Mouse (Mus musculus): Measurements from ENCODE around the gene Wfdc6b. TPM values are rescaled to one million over a fixed set of nuclear protein-coding genes. Genes with fewer than 3 reads are reported as not detected.

Wfdc6b gene
- polyA plus RNA-seq (2012; rRNA removed), result 0.11 TPM in 1 of 2 replicates, not detected in the other

DNA sequence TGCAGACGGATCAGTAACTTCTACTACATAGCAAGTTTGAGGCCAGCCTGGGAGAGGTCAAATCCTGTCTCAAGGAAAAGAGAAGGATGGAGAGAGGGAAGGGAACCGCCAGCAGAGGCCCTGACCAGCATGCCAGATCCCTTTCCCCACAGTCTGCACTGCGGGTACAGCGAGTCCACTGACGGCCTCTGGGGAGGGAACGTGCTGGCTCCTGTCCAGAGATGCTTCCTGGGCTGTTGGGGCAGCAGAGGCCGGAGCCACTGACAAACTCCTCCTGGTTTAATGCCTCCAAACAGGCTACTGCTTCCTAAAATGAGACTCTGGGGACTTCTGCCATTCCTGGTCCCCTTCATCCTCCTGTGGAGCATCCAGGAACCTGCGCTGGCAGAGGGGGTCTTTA is at the start of gene Wfdc6b, which contains the start of gene Wfdc8:
TSS of gene Wfdc6b (plus strand) at position 52 of the 400 bp plus-strand sequence.
TSS of gene Wfdc8 (minus strand) at position 156 of the 400 bp plus-strand sequence.

DNA sequence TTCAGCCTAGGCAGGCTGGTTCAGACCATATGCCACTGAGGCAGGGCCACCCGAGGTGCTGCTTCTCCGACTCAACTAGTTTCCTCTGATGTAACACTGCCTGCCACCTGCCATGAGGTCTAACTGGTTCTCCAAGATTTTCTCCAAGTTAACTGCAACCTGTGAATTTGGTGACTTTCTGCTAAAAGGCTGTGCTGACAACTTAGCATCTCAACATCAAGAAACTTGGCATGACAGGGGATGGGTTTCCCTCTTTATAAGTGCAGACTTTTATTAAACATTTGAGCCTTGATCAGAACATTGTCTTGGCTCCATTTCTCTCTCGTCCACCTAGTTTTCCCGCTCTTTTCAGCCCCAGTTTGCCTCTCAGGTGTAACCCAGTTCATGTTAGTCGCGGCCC is 40.0 kb upstream of the Wfdc6b start, which contains the start of gene Spint3:
TSS of gene Spint3 (minus strand) at position 101 of the 400 bp plus-strand sequence.

DNA sequence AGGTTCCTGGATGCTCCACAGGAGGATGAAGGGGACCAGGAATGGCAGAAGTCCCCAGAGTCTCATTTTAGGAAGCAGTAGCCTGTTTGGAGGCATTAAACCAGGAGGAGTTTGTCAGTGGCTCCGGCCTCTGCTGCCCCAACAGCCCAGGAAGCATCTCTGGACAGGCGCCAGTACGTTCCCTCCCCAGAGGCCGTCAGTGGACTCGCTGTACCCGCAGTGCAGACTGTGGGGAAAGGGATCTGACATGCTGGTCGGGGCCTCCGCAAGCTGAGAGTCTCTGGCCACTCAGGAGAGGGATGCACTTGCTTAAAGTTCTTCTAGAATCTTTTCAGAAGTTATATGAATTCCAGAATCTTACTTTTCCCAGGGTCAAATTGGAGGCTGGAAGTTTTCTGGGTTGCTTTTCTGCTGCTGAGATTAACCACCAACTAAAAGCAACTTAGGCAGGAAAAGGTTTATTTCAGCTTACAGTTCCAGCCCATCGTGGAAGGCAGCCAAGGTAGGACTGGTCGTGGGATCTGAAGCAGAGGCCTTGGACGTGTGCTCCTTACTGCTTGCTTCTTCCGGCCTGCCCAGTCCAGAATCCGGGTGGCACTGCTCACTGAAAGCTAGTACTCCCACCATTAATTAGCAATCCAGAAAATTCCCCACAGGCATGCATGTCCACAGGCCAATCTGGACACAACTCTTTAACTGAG is 28.1 kb upstream of the Wfdc6b start, which contains the start of gene Wfdc6a:
TSS of gene Wfdc6a (minus strand) at position 423 of the 701 bp plus-strand sequence.

DNA sequence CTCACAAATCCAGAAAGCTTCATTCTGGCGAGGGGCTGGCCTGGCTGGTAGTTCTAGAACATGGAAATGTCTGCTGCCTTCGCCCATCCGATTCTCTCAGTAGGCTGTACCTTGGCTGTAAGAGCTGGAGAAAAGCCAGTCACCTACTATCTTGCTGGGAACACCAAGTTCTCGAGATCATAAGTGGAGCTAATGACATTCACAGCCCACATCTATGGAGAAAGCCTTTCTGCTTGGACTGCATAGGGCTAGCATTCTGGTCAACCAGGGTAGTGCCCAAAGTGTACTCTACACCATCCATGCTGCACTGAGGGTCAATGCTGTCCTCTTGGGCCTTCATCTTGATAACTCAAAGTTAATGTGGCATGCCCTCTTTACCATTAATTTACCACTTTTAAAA is 19.8 kb upstream of the Wfdc6b start, which contains the start of gene Eppin:
TSS of gene Eppin (minus strand) at position 101 of the 400 bp plus-strand sequence.

DNA sequence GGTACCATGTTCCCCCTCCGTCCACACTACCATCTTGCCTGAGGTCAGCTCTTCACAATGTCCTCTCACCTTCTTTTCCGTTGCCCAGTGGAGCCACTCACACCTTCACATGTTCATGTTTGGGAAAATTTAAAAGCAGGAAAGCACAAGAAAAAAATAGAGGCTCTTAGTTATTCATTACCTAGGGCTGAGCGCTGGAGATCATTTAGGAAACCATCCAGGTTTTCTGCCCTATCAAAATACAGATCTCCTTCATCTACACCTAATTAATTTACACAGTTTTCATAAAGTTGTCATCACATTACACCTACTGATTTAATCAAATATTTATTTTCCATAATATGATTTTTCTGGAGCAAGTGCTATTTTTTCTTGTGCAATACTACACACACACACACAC is 25.4 kb downstream of the Wfdc6b start, which contains the start of gene Wfdc16:
TSS of gene Wfdc16 (minus strand) at position 101 of the 400 bp plus-strand sequence.

DNA sequence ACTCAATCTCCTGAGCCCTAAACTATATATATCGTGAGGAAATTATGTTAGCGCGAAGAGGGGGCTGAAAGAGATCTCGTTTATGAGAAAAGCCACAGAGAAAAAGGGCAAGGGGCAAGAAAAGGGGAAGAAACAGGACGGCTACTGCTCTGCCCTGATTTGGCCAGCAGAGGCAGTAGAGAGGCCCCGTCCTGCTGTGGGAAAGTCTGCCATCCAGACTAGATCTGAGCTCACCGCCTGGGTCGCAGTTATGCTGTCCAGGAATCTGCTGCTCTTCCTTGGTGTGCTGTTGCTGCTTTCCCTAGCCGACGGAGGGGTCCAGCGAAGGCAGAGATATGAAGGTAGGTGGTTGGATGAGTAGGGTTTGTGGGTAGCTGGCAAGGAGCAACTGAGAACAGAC is 42.5 kb downstream of the Wfdc6b start, which contains the start of gene Wfdc10:
TSS of gene Wfdc10 (plus strand) at position 189 of the 400 bp plus-strand sequence.

DNA sequence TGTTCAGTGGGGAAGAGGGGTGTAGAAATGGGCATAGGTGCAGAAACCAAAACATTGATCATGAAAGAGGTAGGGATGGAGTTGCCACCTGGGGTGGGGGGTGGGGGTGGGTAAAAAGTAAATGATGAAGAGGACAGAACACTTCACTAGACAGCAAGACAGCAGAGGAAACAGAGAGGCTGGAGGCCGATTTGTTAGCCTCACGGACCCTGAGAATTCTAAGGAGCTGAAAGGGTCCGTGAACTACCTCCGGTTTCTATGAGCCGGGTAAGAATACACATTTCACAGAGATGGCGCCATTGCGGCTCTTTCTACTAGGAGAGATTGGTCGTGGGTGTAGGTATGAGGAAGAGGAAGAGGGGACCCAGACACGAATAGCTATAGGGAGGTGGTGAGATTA is 43.2 kb downstream of the Wfdc6b start, which contains the start of gene Wfdc9:
TSS of gene Wfdc9 (minus strand) at position 101 of the 400 bp plus-strand sequence.

Other genes with a start within 250 kb of the Wfdc6b start
- 82.6 and 153 TPM in 2 replicates for gene Slpi, start 224.4 kb upstream of the Wfdc6b start, polyA plus RNA-seq (2012; rRNA removed)
- 3.5 and 6.9 TPM in 2 replicates for gene Rbpjl, start 210.4 kb upstream of the Wfdc6b start, polyA plus RNA-seq (2012; rRNA removed)
- 0.78 and 1.2 TPM in 2 replicates for gene Matn4, start 208.4 kb upstream of the Wfdc6b start, polyA plus RNA-seq (2012; rRNA removed)
- gene Sdc4, start 169.6 kb upstream of the Wfdc6b start, polyA plus RNA-seq (2012; rRNA removed), result 34.9 and 37.0 TPM in 2 replicates
- gene Sys1, start 156.6 kb upstream of the Wfdc6b start, polyA plus RNA-seq (2012; rRNA removed), result 71.4 and 132 TPM in 2 replicates
- gene Gm20458, start 152.6 kb upstream of the Wfdc6b start, polyA plus RNA-seq (2012; rRNA removed), result 31.3 and 46.5 TPM in 2 replicates
- gene Trp53tg5, start 139.8 kb upstream of the Wfdc6b start, polyA plus RNA-seq (2012; rRNA removed), result not detected in 2 replicates
- 27.2 and 65.5 TPM in 2 replicates for gene Dbndd2, start 127.4 kb upstream of the Wfdc6b start, polyA plus RNA-seq (2012; rRNA removed)
- gene Pigt, start 116.0 kb upstream of the Wfdc6b start, polyA plus RNA-seq (2012; rRNA removed), result 90.3 and 138 TPM in 2 replicates
- gene Wfdc2, start 51.1 kb upstream of the Wfdc6b start, polyA plus RNA-seq (2012; rRNA removed), result 41.0 and 51.1 TPM in 2 replicates
- 0.43 TPM in 1 of 2 replicates, not detected in the other for gene Spint3, start 40.1 kb upstream of the Wfdc6b start, polyA plus RNA-seq (2012; rRNA removed)
- gene Wfdc6a, start 28.1 kb upstream of the Wfdc6b start, polyA plus RNA-seq (2012; rRNA removed), result 0.08 and 0.14 TPM in 2 replicates
- gene Eppin, start 19.9 kb upstream of the Wfdc6b start, polyA plus RNA-seq (2012; rRNA removed), result 0.19 TPM in 1 of 2 replicates, not detected in the other
- 0.26 TPM in 1 of 2 replicates, not detected in the other for gene Wfdc8, start 104 bp downstream of the Wfdc6b start, polyA plus RNA-seq (2012; rRNA removed)
- gene Wfdc16, start 25.3 kb downstream of the Wfdc6b start, polyA plus RNA-seq (2012; rRNA removed), result 0.09 TPM in 1 of 2 replicates, not detected in the other
- 0.30 and 3.4 TPM in 2 replicates for gene Wfdc10, start 42.5 kb downstream of the Wfdc6b start, polyA plus RNA-seq (2012; rRNA removed)
- gene Wfdc9, start 43.1 kb downstream of the Wfdc6b start, polyA plus RNA-seq (2012; rRNA removed), result not detected in 2 replicates
- gene Wfdc11, start 60.6 kb downstream of the Wfdc6b start, polyA plus RNA-seq (2012; rRNA removed), result not detected in 2 replicates
- gene Wfdc13, start 71.6 kb downstream of the Wfdc6b start, polyA plus RNA-seq (2012; rRNA removed), result 0.75 and 2.0 TPM in 2 replicates
- 0.20 TPM in 1 of 2 replicates, not detected in the other for gene Spint4, start 85.0 kb downstream of the Wfdc6b start, polyA plus RNA-seq (2012; rRNA removed)
- not detected in 2 replicates for gene Spint5, start 101.8 kb downstream of the Wfdc6b start, polyA plus RNA-seq (2012; rRNA removed)
- 0.22 TPM in 1 of 2 replicates, not detected in the other for gene Wfdc3, start 132.4 kb downstream of the Wfdc6b start, polyA plus RNA-seq (2012; rRNA removed)
- 9.0 and 25.3 TPM in 2 replicates for gene Dnttip1, start 132.5 kb downstream of the Wfdc6b start, polyA plus RNA-seq (2012; rRNA removed)
- 31.9 and 34.3 TPM in 2 replicates for gene Ube2c, start 156.4 kb downstream of the Wfdc6b start, polyA plus RNA-seq (2012; rRNA removed)
- 33.7 and 34.0 TPM in 2 replicates for gene Tnnc2, start 166.4 kb downstream of the Wfdc6b start, polyA plus RNA-seq (2012; rRNA removed)
- 15.0 and 20.3 TPM in 2 replicates for gene Snx21, start 172.3 kb downstream of the Wfdc6b start, polyA plus RNA-seq (2012; rRNA removed)
- gene Acot8, start 191.4 kb downstream of the Wfdc6b start, polyA plus RNA-seq (2012; rRNA removed), result 37.1 and 48.4 TPM in 2 replicates
- 0.58 and 1.1 TPM in 2 replicates for gene Zswim3, start 191.6 kb downstream of the Wfdc6b start, polyA plus RNA-seq (2012; rRNA removed)
- 8.0 and 8.1 TPM in 2 replicates for gene Zswim1, start 209.2 kb downstream of the Wfdc6b start, polyA plus RNA-seq (2012; rRNA removed)
- gene Spata25, start 215.0 kb downstream of the Wfdc6b start, polyA plus RNA-seq (2012; rRNA removed), result not detected in 2 replicates
- 97.4 and 104 TPM in 2 replicates for gene Ctsa, start 219.4 kb downstream of the Wfdc6b start, polyA plus RNA-seq (2012; rRNA removed)
- 3.4 and 4.2 TPM in 2 replicates for gene Neurl2, start 219.9 kb downstream of the Wfdc6b start, polyA plus RNA-seq (2012; rRNA removed)
- 43.0 and 47.2 TPM in 2 replicates for gene Pltp, start 244.2 kb downstream of the Wfdc6b start, polyA plus RNA-seq (2012; rRNA removed)

Data from stomach, adult 2 months (tissue).